Mouse (Mus musculus): Measurements from ENCODE around the gene Zswim8.

GRCm38 (mm10) chr14:20713832-20714231 lies 6.5 kb downstream of the Zswim8 start:
- TF ChIP-seq CTCF (IDR thresholded peaks at IDR 0.05; ENCODE audit: insufficient read depth, low read depth, low read length) (no peak), POLR2A (IDR thresholded peaks at IDR 0.05; ENCODE audit: insufficient read depth, low read depth, low read length) (no peak)
